Mouse (Mus musculus) embryonic facial prominence, embryonic 11.5 days (tissue): ENCODE results near the gene Dok5. TPM values are rescaled to one million over a fixed set of nuclear protein-coding genes. Genes with fewer than 3 reads are reported as not detected.

ENCODE experiments used
- ATAC-seq: fragments of 200-750 bp; cut with Nextera tagmentation; replicated peaks from 2 replicates; pipeline ENCODE4 v1.8.0; 2017; ENCODE audit warnings: low read depth; ENCODE audit not compliant: insufficient number of reproducible peaks, low FRiP score, low TSS enrichment
- DNase-seq: peaks from one replicate; pipeline ENCODE4 v3.0.0-alpha.2; 2015; ENCODE audit warnings: low spot score
- H3K27ac ChIP-seq: fragments of 300-500 bp; sonication (generic); replicated peaks from 2 replicates; pipeline ENCODE4 v1.5.1; 2014; ENCODE audit warnings: mild to moderate bottlenecking, low read depth, low read length, control low read depth
- H3K27me3 ChIP-seq: fragments of 300-500 bp; sonication (generic); 2 replicates; pipeline ENCODE4 v1.6.1; 2014; ENCODE audit warnings: mild to moderate bottlenecking, low read length, moderate library complexity, mixed read lengths; ENCODE audit not compliant: control insufficient read depth, insufficient read depth
- H3K36me3 ChIP-seq: fragments of 300-500 bp; sonication (generic); replicated peaks from 2 replicates; pipeline ENCODE4 v1.6.1; 2014; ENCODE audit warnings: low read depth, mild to moderate bottlenecking, low read length, moderate library complexity, mixed read lengths; ENCODE audit not compliant: control insufficient read depth, insufficient read depth
- H3K4me1 ChIP-seq: fragments of 300-500 bp; sonication (generic); 2 replicates; pipeline ENCODE4 v1.6.1; 2014; ENCODE audit warnings: low read length, mixed read lengths; ENCODE audit not compliant: control insufficient read depth, insufficient read depth
- H3K4me2 ChIP-seq: fragments of 300-500 bp; sonication (generic); 2 replicates; pipeline ENCODE4 v1.6.1; 2014; ENCODE audit warnings: low read depth, mild to moderate bottlenecking, control low read depth, low read length, moderate library complexity
- H3K4me3 ChIP-seq: fragments of 300-500 bp; sonication (generic); 2 replicates; pipeline ENCODE4 v1.5.1; 2014; ENCODE audit warnings: low read depth, low read length, control low read depth
- H3K9ac ChIP-seq: fragments of 300-500 bp; sonication (generic); replicated peaks from 2 replicates; pipeline ENCODE4 v1.6.1; 2014; ENCODE audit warnings: mild to moderate bottlenecking, control low read depth, low read length
- H3K9me3 ChIP-seq: fragments of 300-500 bp; sonication (generic); replicated peaks from 2 replicates; pipeline ENCODE4 v1.6.1; 2016; ENCODE audit warnings: mild to moderate bottlenecking, low read length, inconsistent platforms, mixed read lengths; ENCODE audit not compliant: control insufficient read depth
- WGBS: fragments of 180-500 bp; shearing (Covaris S2); extraction: QIAGEN DNeasy Blood & Tissue Kit; methylation state at CpG from one replicate; pipeline ENCODE4 v1.1.7; 2014; 5-methylcytosine and 5-hydroxymethylcytosine counted together
- polyA plus RNA-seq: library from polyadenylated mRNA; unstranded; fragments of >200 nt; fragmentation: Nextera tagmentation; extraction: Ambion mirVana; gene quantifications from 2 replicates; pipeline ENCODE4 v1.2.1, GENCODE M21; 2014

Gene Dok5
- polyA plus RNA-seq, 1 experiment from 2014 or later = 10.1 TPM

DNA sequence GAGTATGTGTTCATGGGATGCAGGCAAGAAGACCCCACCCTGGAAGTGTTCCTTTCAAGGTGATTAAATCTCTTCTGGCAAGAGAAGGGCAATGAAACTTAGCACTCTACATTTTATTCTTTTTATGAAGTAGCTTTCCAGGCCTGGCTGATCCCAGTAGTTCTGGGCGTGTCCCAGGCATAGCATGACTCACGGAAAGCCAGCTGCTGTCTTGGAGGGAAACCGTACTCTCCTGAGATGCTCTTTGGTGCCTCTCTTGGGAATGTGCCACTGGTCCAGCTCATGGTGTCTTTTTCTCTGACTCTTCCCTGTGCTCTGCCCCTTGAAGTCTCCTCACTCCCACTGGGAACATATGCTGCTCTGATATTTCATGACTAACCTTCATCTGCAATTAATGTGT lies 33.1 kb downstream of the Dok5 start:
- H3K4me2 ChIP-seq = no peak overlapping the region
- no peak overlapping the region for H3K4me3 ChIP-seq
- DNase-seq (no peak), ATAC-seq (no peak)
- H3K9me3 ChIP-seq = no peaks in the 10 kb centered on the region
- 85% methylated on average over 3 of the region's 3 CpGs for WGBS
- H3K9ac ChIP-seq = no peak overlapping the region
- H3K36me3 ChIP-seq = no peaks in the 10 kb centered on the region
- H3K27ac ChIP-seq = no peak overlapping the region
- no peaks in the 10 kb centered on the region for H3K4me1 ChIP-seq
- no peaks in the 10 kb centered on the region for H3K27me3 ChIP-seq

DNA sequence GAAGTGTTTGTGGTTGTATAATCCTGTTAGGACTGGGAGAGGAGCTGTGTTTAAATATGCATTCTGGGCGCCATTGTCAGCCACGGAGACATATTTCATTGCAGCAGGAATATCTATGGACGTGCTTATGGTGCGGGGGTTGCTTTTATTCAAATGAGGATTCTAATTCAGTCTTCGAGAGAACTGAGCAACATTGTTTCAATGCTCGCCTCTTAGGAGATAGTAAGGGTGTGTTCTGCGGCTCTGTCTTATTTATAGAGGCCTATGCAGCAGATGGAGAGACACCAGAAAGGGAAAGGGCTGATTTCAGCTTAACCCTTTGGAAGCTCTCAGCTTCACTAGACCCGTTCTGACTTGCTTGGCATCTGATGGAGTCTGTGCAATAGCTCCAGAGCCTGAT lies 35.6 kb downstream of the Dok5 start:
- 72% methylated on average over 8 of the region's 8 CpGs for WGBS
- no peak overlapping the region for H3K27ac ChIP-seq
- peaks cover 2% of the 10 kb centered on the region; the same call in 1 of the 2 replicates for H3K4me1 ChIP-seq
- no peak overlapping the region for H3K4me3 ChIP-seq
- H3K9me3 ChIP-seq = no peaks in the 10 kb centered on the region
- DNase-seq (no peak), ATAC-seq (no peak)
- no peak overlapping the region for H3K4me2 ChIP-seq
- H3K36me3 ChIP-seq = no peaks in the 10 kb centered on the region
- no peaks in the 10 kb centered on the region; the same call in 1 of the 2 replicates for H3K27me3 ChIP-seq
- no peak overlapping the region for H3K9ac ChIP-seq

DNA sequence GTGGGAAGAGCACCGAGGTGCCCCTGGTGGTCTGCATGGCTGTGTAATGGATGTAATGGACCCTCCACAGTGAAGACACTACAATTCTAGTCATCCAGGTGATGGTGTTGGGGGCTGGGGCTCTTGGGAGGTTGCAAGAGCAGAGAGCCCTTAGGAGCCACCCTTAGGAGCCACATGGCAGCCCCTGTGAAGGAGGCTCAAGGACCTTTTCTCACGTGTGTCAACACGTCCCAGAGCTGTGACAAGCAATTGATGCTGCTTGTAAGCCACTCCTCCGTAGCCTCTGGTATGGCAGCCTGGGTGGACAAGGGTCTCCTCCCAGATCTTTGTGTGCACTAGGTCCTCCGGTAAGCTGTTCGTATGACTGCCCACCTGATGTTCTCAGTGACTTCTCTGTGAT lies 37.1 kb downstream of the Dok5 start:
- Histone ChIP-seq H3K36me3 (no peaks in the 10 kb centered on the region), H3K9ac (no peak overlapping the region), H3K4me1 (peaks cover 3% of the 10 kb centered on the region; the same call in 1 of the 2 replicates), H3K27me3 (no peaks in the 10 kb centered on the region; the same call in 1 of the 2 replicates), H3K9me3 (no peaks in the 10 kb centered on the region), H3K4me3 (no peak overlapping the region), H3K4me2 (no peak overlapping the region), H3K27ac (no peak overlapping the region)
- ATAC-seq (no peak), DNase-seq (no peak)
- WGBS = 83% methylated on average over 6 of the region's 6 CpGs

DNA sequence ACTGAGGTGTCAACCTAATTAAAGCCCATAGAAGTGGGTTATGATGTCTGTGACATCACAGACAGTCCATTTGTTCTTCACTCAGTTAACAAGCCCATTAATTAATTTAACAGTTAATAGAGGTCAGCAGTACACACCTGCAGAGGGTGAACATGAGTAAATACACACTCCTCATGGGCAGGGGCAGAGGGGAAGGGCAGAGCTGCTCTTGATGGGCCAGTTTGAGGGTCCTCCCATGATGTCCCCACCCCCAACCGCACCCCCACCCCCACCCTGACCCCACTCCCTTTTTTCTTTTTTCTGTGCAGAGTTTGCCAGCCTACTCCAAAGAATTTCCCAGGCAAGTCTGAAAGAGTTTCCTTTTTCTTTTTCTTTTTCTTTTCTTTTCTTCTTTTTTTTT lies 39.9 kb downstream of the Dok5 start:
- Histone ChIP-seq H3K36me3 (no peaks in the 10 kb centered on the region), H3K4me3 (no peak overlapping the region), H3K4me2 (no peak overlapping the region), H3K4me1 (peaks cover 3% of the 10 kb centered on the region; the same call in 1 of the 2 replicates), H3K27ac (no peak overlapping the region), H3K27me3 (no peaks in the 10 kb centered on the region; the same call in 1 of the 2 replicates), H3K9me3 (no peaks in the 10 kb centered on the region), H3K9ac (no peak overlapping the region)
- peak; percentile 40; the same call in 1 of the 2 replicates for ATAC-seq
- DNase-seq = no peak
- 0% methylated on average over 1 of the region's 1 CpGs for WGBS

DNA sequence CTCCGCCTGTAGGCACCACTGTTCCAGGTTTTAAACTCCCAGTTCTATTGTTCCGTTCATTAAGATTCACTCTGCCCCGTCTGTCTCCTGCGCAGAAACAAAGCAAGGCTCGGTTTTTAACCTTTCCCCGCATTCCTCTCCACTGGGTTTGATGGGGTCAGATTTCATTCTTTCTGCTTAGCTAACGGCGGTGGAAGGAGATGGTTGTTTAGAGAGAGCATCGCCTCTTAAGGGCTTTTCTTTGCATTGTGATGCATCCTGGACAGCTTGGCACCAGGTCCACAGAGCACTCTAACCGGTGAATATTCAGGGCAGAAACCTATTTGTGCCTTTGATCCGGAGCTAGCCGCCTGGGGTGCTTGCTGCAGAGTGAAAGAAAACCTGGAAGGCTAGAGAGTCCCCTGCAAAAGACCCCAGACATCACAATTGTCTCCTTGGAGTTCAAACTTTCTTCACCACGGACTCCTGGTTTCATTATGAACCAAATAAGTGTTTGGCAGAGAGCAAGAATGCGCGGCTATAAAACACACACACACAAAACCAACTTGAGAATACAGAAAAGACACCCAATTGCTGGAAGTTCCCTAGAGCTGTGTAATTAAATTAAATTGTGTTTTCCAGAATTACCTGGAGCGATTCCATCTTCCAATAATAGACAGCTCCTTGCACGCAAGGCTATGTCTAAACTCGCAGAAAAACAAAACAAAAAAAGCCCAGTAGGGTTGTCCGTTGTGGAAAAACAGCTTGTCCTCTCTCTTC lies 40.7 kb downstream of the Dok5 start:
- peak; percentile 75 for DNase-seq
- H3K9me3 ChIP-seq = no peaks in the 10 kb centered on the region
- ATAC-seq = peak; percentile 51; the same call in 1 of the 2 replicates
- no peaks in the 10 kb centered on the region for H3K36me3 ChIP-seq
- H3K4me1 ChIP-seq = peaks cover 3% of the 10 kb centered on the region; the same call in 1 of the 2 replicates
- H3K27me3 ChIP-seq = no peaks in the 10 kb centered on the region; the same call in 1 of the 2 replicates
- WGBS = 4% methylated on average over 19 of the region's 19 CpGs
- no peak overlapping the region; the same call in 1 of the 2 replicates for H3K4me3 ChIP-seq
- peak overlapping the region; percentile 14 for H3K4me2 ChIP-seq
- peak overlapping the region; percentile 35; the same call in 1 of the 2 replicates for H3K27ac ChIP-seq
- peak overlapping the region; percentile 51 for H3K9ac ChIP-seq

DNA sequence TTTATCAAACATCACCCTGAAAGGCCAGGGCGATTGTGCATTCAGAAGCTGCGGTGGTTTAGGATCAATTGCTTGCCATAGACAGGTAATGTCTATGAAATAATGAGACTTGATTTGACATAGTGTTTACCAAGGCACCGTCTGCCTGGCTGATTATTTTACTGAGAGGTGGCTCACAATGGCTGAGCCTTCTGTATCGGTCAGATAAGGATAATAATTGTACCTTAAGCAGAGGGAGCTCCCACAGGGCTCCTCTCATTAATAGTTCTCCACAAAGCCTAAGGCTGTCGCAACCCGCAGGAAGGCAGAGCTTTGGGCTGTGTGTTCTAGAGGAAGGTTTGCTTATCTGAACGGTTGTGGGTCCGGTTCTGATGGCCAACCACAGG lies 41.3 kb downstream of the Dok5 start:
- Histone ChIP-seq H3K4me1 (peaks cover 3% of the 10 kb centered on the region; the same call in 1 of the 2 replicates), H3K27ac (peak overlapping the region; percentile 35; the same call in 1 of the 2 replicates), H3K4me2 (no peak overlapping the region), H3K36me3 (no peaks in the 10 kb centered on the region), H3K9me3 (no peaks in the 10 kb centered on the region), H3K9ac (no peak overlapping the region), H3K27me3 (no peaks in the 10 kb centered on the region; the same call in 1 of the 2 replicates), H3K4me3 (no peak overlapping the region)
- WGBS = 34% methylated on average over 8 of the region's 8 CpGs
- DNase-seq = no peak
- ATAC-seq = no peak

DNA sequence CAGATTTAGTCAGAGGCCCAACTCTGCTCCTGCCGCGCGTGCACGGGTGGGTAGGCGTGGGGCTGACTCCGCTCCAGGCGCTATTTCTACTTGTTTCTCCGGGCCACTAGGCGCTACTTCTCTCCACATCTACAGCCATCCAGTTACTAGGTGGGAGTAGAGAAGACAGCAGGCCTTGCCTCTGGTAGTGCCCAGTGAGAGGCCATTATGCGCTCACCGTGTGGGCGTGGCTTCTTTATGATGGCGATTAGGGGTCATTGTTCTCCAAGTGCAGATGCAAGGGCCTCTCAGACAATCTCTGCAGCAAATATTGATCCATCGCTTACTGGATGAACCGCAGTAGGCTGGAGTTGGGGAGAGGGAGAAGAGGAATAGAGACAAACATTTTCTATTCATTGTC lies 44.0 kb downstream of the Dok5 start:
- H3K27ac ChIP-seq = no peak overlapping the region
- H3K4me3 ChIP-seq = no peak overlapping the region
- H3K9me3 ChIP-seq = no peaks in the 10 kb centered on the region
- H3K4me1 ChIP-seq = peaks cover 3% of the 10 kb centered on the region; the same call in 1 of the 2 replicates
- DNase-seq (no peak), ATAC-seq (no peak)
- no peaks in the 10 kb centered on the region for H3K27me3 ChIP-seq
- no peak overlapping the region for H3K4me2 ChIP-seq
- no peaks in the 10 kb centered on the region for H3K36me3 ChIP-seq
- no peak overlapping the region for H3K9ac ChIP-seq
- WGBS = 89% methylated on average over 15 of the region's 15 CpGs

DNA sequence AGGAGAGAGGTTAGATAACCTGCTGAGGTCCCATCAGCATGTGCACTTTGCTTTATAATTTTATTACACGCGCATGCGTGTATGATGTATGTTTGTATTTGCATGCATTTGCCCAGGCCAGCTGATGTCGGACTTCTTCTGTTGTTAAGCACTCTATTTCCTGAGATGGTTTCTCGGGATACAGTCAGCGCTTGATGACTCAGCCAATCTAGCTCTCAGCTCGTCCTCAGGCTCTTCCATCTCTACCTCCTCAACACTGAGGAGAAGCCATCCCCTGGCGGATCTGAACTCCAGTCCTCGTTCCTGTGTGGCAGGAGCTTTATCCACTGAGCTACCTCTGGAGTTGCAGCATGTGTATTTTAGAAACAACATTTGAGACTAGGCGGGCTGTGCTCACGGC lies 44.5 kb downstream of the Dok5 start:
- WGBS = 92% methylated on average over 11 of the region's 11 CpGs
- DNase-seq = no peak
- Histone ChIP-seq H3K4me1 (peaks cover 3% of the 10 kb centered on the region; the same call in 1 of the 2 replicates), H3K9me3 (no peaks in the 10 kb centered on the region), H3K4me2 (no peak overlapping the region), H3K4me3 (no peak overlapping the region), H3K9ac (no peak overlapping the region), H3K36me3 (no peaks in the 10 kb centered on the region), H3K27me3 (no peaks in the 10 kb centered on the region), H3K27ac (no peak overlapping the region)
- no peak for ATAC-seq
